In genomic region chr5:96271070-96271469, GRCm38 (mm10) we compare ENCODE assay signal across 24 mouse cellular contexts.
DNase-seq lines count a peak whose midpoint lies in the region; ATAC-seq and TF ChIP-seq lines count a peak whose summit lies in the region.
"Had no signal": no experiment of that assay in that cellular context is flagged by ENCODE, and none has a peak within 500 bp of the region (broad histone marks: within the 10 kb centered on the region; RNA-seq: fewer than 3 reads in every experiment).

No protein-coding gene starts in this region.

- H3K36me3 ChIP-seq in C2C12 (ENCODE audit: control insufficient read depth, insufficient read depth) (no peaks in the 10 kb centered on the region), myocyte (ENCODE audit: control insufficient read depth, insufficient read depth) (no peaks in the 10 kb centered on the region)
- 0 out of 2 replicates have a peak, but pooled peaks cover 2% of the 10 kb centered on the region for H3K36me3 ChIP-seq in hindbrain, embryonic 14.5 days (replicated peaks; ENCODE audit: control insufficient read depth, insufficient read depth)
- H3K36me3 ChIP-seq: forebrain, embryonic 15.5 days; hindbrain, embryonic 10.5 days; hindbrain, embryonic 13.5 days had no signal

- ATAC-seq in frontal cortex, adult (ENCODE audit: low TSS enrichment) = peak; percentile 64; the same call in 1 of the 2 replicates
- ATAC-seq in hindbrain, embryonic 14.5 days (ENCODE audit: low FRiP score) = no peak
- ATAC-seq: activated CD4-positive, CD25-positive, alpha-beta regulatory T cell, adult 4 months; forebrain, embryonic 15.5 days; hindbrain, postnatal 0 days; intestine, postnatal 0 days had no signal

- 93% methylated on average over 6 of the region's 6 CpGs for WGBS in hindbrain, embryonic 14.5 days
- WGBS in lung, adult 2 months = 71% methylated on average over 6 of the region's 6 CpGs

- no peaks in the 10 kb centered on the region for H3K27me3 ChIP-seq in C2C12 (ENCODE audit: control insufficient read depth, insufficient read depth, insufficient read length)
- H3K27me3 ChIP-seq in myocyte (ENCODE audit: control insufficient read depth, insufficient read depth, insufficient read length) = no peaks in the 10 kb centered on the region
- no peaks in the 10 kb centered on the region for H3K27me3 ChIP-seq in hindbrain, embryonic 14.5 days (ENCODE audit: control insufficient read depth, insufficient read depth, low read length)
- H3K27me3 ChIP-seq: forebrain, embryonic 12.5 days; forebrain, embryonic 15.5 days; hindbrain, embryonic 13.5 days had no signal

- peak overlapping the region; percentile 60 for H3K4me2 ChIP-seq in myocyte (ENCODE audit: low read depth)
- H3K4me2 ChIP-seq in hindbrain, embryonic 14.5 days (replicated peaks) = no peak overlapping the region
- H3K4me2 ChIP-seq: forebrain, embryonic 12.5 days; forebrain, embryonic 15.5 days; heart, embryonic 11.5 days; hindbrain, embryonic 13.5 days had no signal

- DNase-seq in frontal cortex, postnatal 10 days (ENCODE audit: low spot score in 2 of 2) = no peak
- DNase-seq in brain, adult 2 months (ENCODE audit: low read depth, low spot score) = peak; percentile 27
- DNase-seq in hindbrain, embryonic 14.5 days (ENCODE audit: low spot score) = no peak
- DNase-seq in lung, adult 2 months = no peak
- DNase-seq in thymus, adult 18-20 months = no peak
- DNase-seq: adrenal gland, adult 8-10 months; adrenal gland, postnatal 25 days; cerebellum, adult 18-20 months; cerebellum, adult 9-10 months; cerebellum, postnatal 14 days; gastrocnemius, postnatal 36 days; heart, postnatal 36 days; kidney, adult 2 months had no signal

- no peak overlapping the region for H3K9ac ChIP-seq in hindbrain, embryonic 14.5 days
- H3K9ac ChIP-seq: forebrain, embryonic 12.5 days; forebrain, embryonic 15.5 days; hindbrain, embryonic 13.5 days had no signal

- H3K4me3 ChIP-seq in C2C12 (ENCODE audit: insufficient read depth, poor library complexity, severe bottlenecking) (no peak overlapping the region), myocyte (no peak overlapping the region)
- H3K4me3 ChIP-seq in hindbrain, embryonic 14.5 days (replicated peaks; ENCODE audit: low read length) = no peak overlapping the region
- H3K4me3 ChIP-seq in lung, adult 2 months (replicated peaks; ENCODE audit: extremely low read depth, low read depth, low read length) = no peak overlapping the region
- H3K4me3 ChIP-seq: forebrain, embryonic 12.5 days; forebrain, embryonic 15.5 days; hindbrain, embryonic 10.5 days; hindbrain, embryonic 13.5 days had no signal

- H3ac ChIP-seq in C2C12 (ENCODE audit: control insufficient read depth, insufficient read length, low read depth) (no peak overlapping the region), myocyte (ENCODE audit: control insufficient read depth, insufficient read length) (no peak overlapping the region)

- TF ChIP-seq POLR2A in myocyte (IDR thresholded peaks at IDR 0.05; ENCODE audit: insufficient read length, low read depth) = no peak
- no peak for TF ChIP-seq POLR2A in lung, adult 2 months (IDR thresholded peaks at IDR 0.05; ENCODE audit: borderline replicate concordance, extremely low read depth, low read depth, low read length)

- H3K27ac ChIP-seq in hindbrain, embryonic 14.5 days = no peak overlapping the region
- H3K27ac ChIP-seq: forebrain, embryonic 12.5 days; forebrain, embryonic 15.5 days; hindbrain, embryonic 10.5 days; hindbrain, embryonic 13.5 days; hindbrain, postnatal 0 days had no signal

- TF ChIP-seq CTCF in C2C12 (IDR thresholded peaks at IDR 0.05; ENCODE audit: control insufficient read depth, insufficient read depth, insufficient read length) = no peak
- TF ChIP-seq CTCF in lung, adult 2 months (IDR thresholded peaks at IDR 0.05; ENCODE audit: insufficient read depth, low read length) = no peak

- no peaks in the 10 kb centered on the region for H3K4me1 ChIP-seq in hindbrain, embryonic 14.5 days (replicated peaks; ENCODE audit: control insufficient read depth, insufficient read depth, low read length)
- H3K4me1 ChIP-seq in lung, adult 2 months (ENCODE audit: control insufficient read depth, insufficient read depth, low read length) = no peaks in the 10 kb centered on the region
- H3K4me1 ChIP-seq: forebrain, embryonic 12.5 days; forebrain, embryonic 15.5 days; hindbrain, embryonic 10.5 days; hindbrain, embryonic 13.5 days had no signal

- no peaks in the 10 kb centered on the region for H3K79me3 ChIP-seq in C2C12 (ENCODE audit: low read depth)

- H3K9me3 ChIP-seq in hindbrain, embryonic 14.5 days (ENCODE audit: control insufficient read depth, low read length) = no peaks in the 10 kb centered on the region
- H3K9me3 ChIP-seq: forebrain, embryonic 12.5 days; forebrain, embryonic 15.5 days; hindbrain, embryonic 10.5 days; hindbrain, embryonic 13.5 days had no signal

- H3K79me2 ChIP-seq in C2C12 (ENCODE audit: control insufficient read depth, insufficient read depth) = no peaks in the 10 kb centered on the region
- no peaks in the 10 kb centered on the region for H3K79me2 ChIP-seq in myocyte (ENCODE audit: control insufficient read depth, insufficient read depth)

TF ChIP-seq in C2C12, 6 proteins besides CTCF, POLR2A, EP300 and RAD21:
- TF ChIP-seq MYOD1 (IDR thresholded peaks at IDR 0.05; ENCODE audit: control insufficient read depth, insufficient read length, low read depth) (no peak), USF1 (IDR thresholded peaks at IDR 0.05; ENCODE audit: low read depth) (peak; percentile 32), MYOG (IDR thresholded peaks at IDR 0.05; ENCODE audit: control insufficient read depth, extremely low read depth, insufficient read length) (no peak)

TF ChIP-seq in myocyte, 11 proteins besides CTCF, POLR2A, EP300 and RAD21:
- TF ChIP-seq REST (IDR thresholded peaks at IDR 0.05; ENCODE audit: insufficient read depth, insufficient read length) (no peak), MYOG (IDR thresholded peaks at IDR 0.05; ENCODE audit: control insufficient read depth in 1 of 3, insufficient read depth in 1 of 3, insufficient read length in 2 of 3, low read depth in 2 of 3) (no peak), MAX (IDR thresholded peaks at IDR 0.05; ENCODE audit: low read depth) (no peak), SRF (IDR thresholded peaks at IDR 0.05; ENCODE audit: control insufficient read depth, insufficient read length, low read depth) (no peak), USF1 (IDR thresholded peaks at IDR 0.05; ENCODE audit: low read depth) (no peak), TCF3 (IDR thresholded peaks at IDR 0.05; ENCODE audit: insufficient read length, low read depth) (no peak), POLR2AphosphoS2 (IDR thresholded peaks at IDR 0.05; ENCODE audit: insufficient read length, low read depth) (no peak), TCF12 (IDR thresholded peaks at IDR 0.05; ENCODE audit: insufficient read depth, poor library complexity, severe bottlenecking) (no peak), MYOD1 (IDR thresholded peaks at IDR 0.05; ENCODE audit: control insufficient read depth in 1 of 3, insufficient read length in 2 of 3, low read depth in 2 of 3) (no peak), E2F4 (IDR thresholded peaks at IDR 0.05; ENCODE audit: insufficient read depth) (no peak), CEBPB (IDR thresholded peaks at IDR 0.05; ENCODE audit: insufficient read depth, poor library complexity, severe bottlenecking) (no peak)
